Mouse (Mus musculus) testis, adult 2 months (tissue): ENCODE results near the gene Wdr78.

Experiments
- CTCF ChIP-seq: fragments of 200-500 bp; IDR thresholded peaks from 2 replicates; pipeline ENCODE4 v1.5.1; 2012; ENCODE audit warnings: low read depth, mild to moderate bottlenecking, inconsistent platforms, low read length, moderate library complexity; ENCODE audit not compliant: control insufficient read depth, insufficient read depth, insufficient replicate concordance
- POLR2A ChIP-seq: fragments of 200-500 bp; IDR thresholded peaks from 2 replicates; pipeline ENCODE4 v1.6.1; 2012; ENCODE audit warnings: low read depth, mild to moderate bottlenecking, inconsistent platforms, low read length, moderate library complexity; ENCODE audit not compliant: control insufficient read depth

- no peak for TF ChIP-seq POLR2A
- TF ChIP-seq CTCF, result no peak
Measured at GRCm38 (mm10) chr4:102991685-102992084, 122.7 kb downstream of the Wdr78 start.
